Mouse (Mus musculus) activated CD4-positive, CD25-positive, alpha-beta regulatory T cell (primary cell): ENCODE data around the gene Crot. TPM values are rescaled to one million over a fixed set of nuclear protein-coding genes. Genes with fewer than 3 reads are reported as not detected.

Experiments
- polyA plus RNA-seq, 2 experiments: library from polyadenylated mRNA; unstranded; fragments of 100-300 nt; shearing (Covaris generic); gene quantifications; one replicate each; pipeline ENCODE4 v1.2.1; 2017

Crot gene
- 10 to 100 TPM; 53.3 to 62.6 TPM for polyA plus RNA-seq

DNA sequence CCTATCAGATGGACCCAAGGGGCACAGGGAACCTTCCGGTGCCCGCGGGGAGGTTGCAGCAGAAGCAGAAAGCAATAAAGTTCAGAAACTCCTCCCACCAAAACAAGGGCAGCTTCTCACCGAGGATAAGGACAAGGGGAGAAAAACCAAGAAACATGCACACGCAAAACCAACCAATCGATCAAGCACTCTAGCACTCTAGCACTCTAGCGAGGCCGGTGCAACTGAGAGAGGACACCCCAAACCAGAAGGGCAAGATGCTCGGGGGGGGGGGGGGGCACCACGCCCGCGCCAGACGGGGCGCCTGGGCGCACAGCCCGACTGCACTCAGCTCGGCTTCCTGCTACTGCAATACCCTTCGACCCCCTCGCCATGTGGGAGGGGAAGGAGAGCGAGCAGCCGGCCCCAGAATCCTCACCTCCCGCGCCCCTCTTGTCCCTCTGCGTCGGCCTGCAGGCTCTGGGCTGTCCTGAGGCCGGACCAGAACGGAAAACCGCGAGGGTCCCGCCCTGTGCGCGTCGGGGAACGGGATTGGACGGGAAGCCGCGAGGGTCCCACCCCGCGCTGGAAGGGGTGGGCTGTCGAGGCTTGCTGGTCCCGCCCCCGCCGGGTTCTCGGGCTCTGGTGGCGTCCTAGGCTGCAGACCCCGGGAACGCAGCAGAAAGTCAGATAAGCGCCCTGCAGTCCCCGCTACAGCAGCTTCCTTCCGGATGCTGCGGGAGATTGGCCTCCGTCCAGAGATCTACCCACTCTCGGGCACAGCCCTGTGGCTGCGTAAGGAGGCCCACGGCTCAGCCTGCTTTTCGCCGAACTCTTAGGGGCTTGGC, at the start of gene Crot:
Gene Crot, minus strand, starts transcription at position 639 of the 827 bp plus-strand sequence.

Other genes starting within 250 kb of the Crot start
- gene Abcb1b, start 199.2 kb downstream of the Crot start, polyA plus RNA-seq, result 10 to 100 TPM in 1 of 2 experiments, 1 to 10 TPM in 1; 9.5 to 10.0 TPM
- 1 to 10 TPM in 1 of 2 experiments, under 1 TPM in 1; 0.64 to 2.1 TPM for gene Abcb4, start 103.6 kb downstream of the Crot start, polyA plus RNA-seq
- gene Tmem243, start 103.3 kb upstream of the Crot start, polyA plus RNA-seq, result 100 to 1,000 TPM; 108 to 119 TPM
- gene Dmtf1, start 164.5 kb upstream of the Crot start, polyA plus RNA-seq, result 10 to 100 TPM; 59.4 to 66.6 TPM